Mouse (Mus musculus) intestine, embryonic 16.5 days (tissue): ENCODE results near the gene S100a10. TPM values are rescaled to one million over a fixed set of nuclear protein-coding genes. Genes with fewer than 3 reads are reported as not detected.

Experiments
- ATAC-seq: fragments of 200-750 bp; cut with Nextera tagmentation; 2 replicates; pipeline ENCODE4 v1.8.0; 2017; ENCODE audit warnings: moderate TSS enrichment, moderate library complexity
- H3K27ac ChIP-seq: fragments of 300-500 bp; sonication (generic); 2 replicates; pipeline ENCODE4 v1.5.1; 2014; ENCODE audit warnings: mild to moderate bottlenecking, low read length
- H3K27me3 ChIP-seq: fragments of 300-500 bp; sonication (generic); replicated peaks from 2 replicates; pipeline ENCODE4 v1.6.1; 2014; ENCODE audit warnings: low read length, control low read depth, mixed read lengths; ENCODE audit not compliant: control insufficient read depth, insufficient read depth
- H3K36me3 ChIP-seq: fragments of 300-500 bp; sonication (generic); 2 replicates; pipeline ENCODE4 v1.6.1; 2014; ENCODE audit warnings: low read length, control low read depth; ENCODE audit not compliant: control insufficient read depth, insufficient read depth
- H3K4me1 ChIP-seq: fragments of 300-500 bp; sonication (generic); 2 replicates; pipeline ENCODE4 v1.6.1; 2014; ENCODE audit warnings: low read length, control low read depth, mixed read lengths; ENCODE audit not compliant: control insufficient read depth, insufficient read depth
- H3K4me2 ChIP-seq: fragments of 300-500 bp; sonication (generic); 2 replicates; pipeline ENCODE4 v1.6.1; 2014; ENCODE audit warnings: low read depth, low read length, control low read depth
- H3K4me3 ChIP-seq: fragments of 300-500 bp; sonication (generic); 2 replicates; pipeline ENCODE4 v1.5.1; 2014; ENCODE audit warnings: mild to moderate bottlenecking, low read length
- H3K9ac ChIP-seq: fragments of 300-500 bp; sonication (generic); 2 replicates; pipeline ENCODE4 v1.6.1; 2014; ENCODE audit warnings: low read depth, low read length
- H3K9me3 ChIP-seq: fragments of 300-500 bp; sonication (generic); 2 replicates; pipeline ENCODE4 v1.6.1; 2016; ENCODE audit warnings: low read length, control low read depth; ENCODE audit not compliant: control insufficient read depth
- WGBS: fragments of 180-500 bp; shearing (Covaris S2); extraction: QIAGEN DNeasy Blood & Tissue Kit; methylation state at CpG from one replicate; pipeline ENCODE4 v1.1.7; 2014; 5-methylcytosine and 5-hydroxymethylcytosine counted together
- polyA plus RNA-seq: library from polyadenylated mRNA; unstranded; fragments of >200 nt; fragmentation: Nextera tagmentation; extraction: Ambion mirVana; gene quantifications from 2 replicates; pipeline ENCODE4 v1.2.1, GENCODE M21; 2015

Gene S100a10
- polyA plus RNA-seq, 1 experiment from 2014 or later: 722 TPM

DNA sequence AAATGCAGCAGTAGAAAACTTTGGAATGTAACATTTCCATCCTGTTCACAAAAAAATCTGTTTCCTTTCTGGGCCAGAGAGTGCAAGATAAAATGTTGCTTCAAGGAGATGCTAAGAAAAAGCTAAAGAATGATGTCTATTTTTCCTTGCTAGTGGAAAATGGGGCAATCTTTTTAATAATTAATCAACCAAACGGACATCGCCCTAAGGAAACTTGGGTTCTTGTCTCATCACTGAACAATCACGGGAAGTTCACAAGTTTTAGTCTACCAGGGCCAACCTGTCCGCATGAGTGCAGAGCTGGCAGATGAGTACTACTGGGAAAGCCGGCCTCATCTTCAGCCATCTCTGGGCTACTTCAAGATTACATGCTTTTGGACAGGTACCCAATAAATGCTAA is 34.7 kb downstream of the S100a10 start:
- no peaks in the 10 kb centered on the region for H3K36me3 ChIP-seq
- no peaks in the 10 kb centered on the region for H3K9me3 ChIP-seq
- no peaks in the 10 kb centered on the region for H3K27me3 ChIP-seq
- H3K9ac ChIP-seq: no peak overlapping the region
- WGBS: 76% methylated on average over 5 of the region's 5 CpGs
- no peak overlapping the region for H3K4me3 ChIP-seq
- no peak overlapping the region for H3K27ac ChIP-seq
- no peak overlapping the region for H3K4me2 ChIP-seq
- peaks cover 3% of the 10 kb centered on the region; the same call in 1 of the 2 replicates for H3K4me1 ChIP-seq
- no peak for ATAC-seq

- peaks cover 3% of the 10 kb centered on the region; the same call in 1 of the 2 replicates for H3K4me1 ChIP-seq
- WGBS: 83% methylated on average over 1 of the region's 1 CpGs
- no peak overlapping the region for H3K9ac ChIP-seq
- H3K4me3 ChIP-seq: no peak overlapping the region
- H3K9me3 ChIP-seq: no peaks in the 10 kb centered on the region
- no peak overlapping the region for H3K27ac ChIP-seq
- ATAC-seq: no peak
- H3K4me2 ChIP-seq: no peak overlapping the region
- H3K27me3 ChIP-seq: no peaks in the 10 kb centered on the region
- no peaks in the 10 kb centered on the region for H3K36me3 ChIP-seq
These were observed 35.4 kb downstream of the S100a10 start for GRCm38 (mm10) chr3:93590256-93590655.

GRCm38 (mm10) chr3:93592100-93592499 is 37.2 kb downstream of the S100a10 start:
- no peak for ATAC-seq
- no peak overlapping the region for H3K4me3 ChIP-seq

GRCm38 (mm10) chr3:93592976-93593375 is 38.1 kb downstream of the S100a10 start:
- Histone ChIP-seq H3K4me1 (peaks cover 12% of the 10 kb centered on the region; the same call in 1 of the 2 replicates), H3K27me3 (no peaks in the 10 kb centered on the region), H3K9me3 (no peaks in the 10 kb centered on the region), H3K4me2 (no peak overlapping the region), H3K27ac (no peak overlapping the region), H3K4me3 (no peak overlapping the region), H3K36me3 (no peaks in the 10 kb centered on the region), H3K9ac (no peak overlapping the region)
- WGBS: 83% methylated on average over 4 of the region's 4 CpGs
- no peak for ATAC-seq

More at GRCm38 (mm10) chr3:93592100-93592499, 37.2 kb downstream of the S100a10 start:
- Histone ChIP-seq H3K27me3 (no peaks in the 10 kb centered on the region), H3K4me2 (no peak overlapping the region), H3K4me1 (peaks cover 9% of the 10 kb centered on the region; the same call in 1 of the 2 replicates), H3K9me3 (no peaks in the 10 kb centered on the region), H3K36me3 (no peaks in the 10 kb centered on the region), H3K9ac (no peak overlapping the region), H3K27ac (no peak overlapping the region)
- WGBS: 91% methylated on average over 2 of the region's 2 CpGs

DNA sequence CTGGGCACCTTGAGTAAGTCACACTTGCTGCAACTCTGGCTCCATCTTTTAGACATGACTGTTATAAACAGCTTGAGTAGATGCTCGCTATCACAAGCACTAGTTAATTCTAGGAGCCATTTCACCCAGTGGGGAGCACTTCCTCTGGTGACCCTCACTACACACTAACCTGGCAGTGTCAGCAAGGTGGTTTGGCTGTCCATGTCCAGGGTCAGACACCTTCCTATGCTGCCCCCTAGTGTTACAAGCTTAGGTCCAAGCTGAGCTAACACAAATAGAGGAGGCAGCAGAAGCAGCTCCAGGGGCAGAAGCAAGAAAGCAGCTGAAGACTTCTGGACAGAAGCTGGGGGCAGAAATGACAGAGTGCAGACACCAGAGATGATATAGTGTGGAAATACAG is 38.6 kb downstream of the S100a10 start:
- H3K9me3 ChIP-seq: no peaks in the 10 kb centered on the region
- H3K4me2 ChIP-seq: no peak overlapping the region
- WGBS: 65% methylated on average over 1 of the region's 1 CpGs
- H3K36me3 ChIP-seq: no peaks in the 10 kb centered on the region
- no peak overlapping the region for H3K9ac ChIP-seq
- H3K4me3 ChIP-seq: no peak overlapping the region
- peaks cover 14% of the 10 kb centered on the region; the same call in 1 of the 2 replicates for H3K4me1 ChIP-seq
- H3K27me3 ChIP-seq: no peaks in the 10 kb centered on the region
- no peak for ATAC-seq
- H3K27ac ChIP-seq: no peak overlapping the region

DNA sequence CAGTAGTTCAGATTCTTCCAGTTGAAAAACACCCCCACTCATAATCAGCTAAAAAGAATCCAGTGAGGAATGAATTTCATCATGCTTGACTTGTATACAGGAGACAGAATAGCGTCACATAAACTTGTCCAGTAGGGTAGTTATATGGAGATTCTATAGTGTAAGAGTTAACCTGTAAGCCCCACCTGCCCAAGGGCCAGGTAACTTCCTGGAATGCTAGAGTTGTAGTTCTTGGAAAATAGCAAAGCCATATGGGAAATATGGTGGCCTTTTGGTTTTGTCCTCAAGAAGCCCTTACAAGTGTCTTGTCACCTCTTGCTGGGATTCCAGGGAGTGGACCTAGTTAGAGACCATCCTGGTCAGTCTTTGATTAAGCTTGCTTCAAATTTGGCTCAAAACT is 41.8 kb downstream of the S100a10 start:
- peak; percentile 22 for ATAC-seq
- Histone ChIP-seq H3K4me3 (no peak overlapping the region), H3K4me1 (peaks cover 11% of the 10 kb centered on the region; the same call in 1 of the 2 replicates), H3K27me3 (no peaks in the 10 kb centered on the region), H3K9me3 (no peaks in the 10 kb centered on the region), H3K4me2 (no peak overlapping the region), H3K36me3 (no peaks in the 10 kb centered on the region), H3K9ac (no peak overlapping the region), H3K27ac (peak overlapping the region; percentile 78)
- WGBS: 71% methylated on average over 1 of the region's 1 CpGs

DNA sequence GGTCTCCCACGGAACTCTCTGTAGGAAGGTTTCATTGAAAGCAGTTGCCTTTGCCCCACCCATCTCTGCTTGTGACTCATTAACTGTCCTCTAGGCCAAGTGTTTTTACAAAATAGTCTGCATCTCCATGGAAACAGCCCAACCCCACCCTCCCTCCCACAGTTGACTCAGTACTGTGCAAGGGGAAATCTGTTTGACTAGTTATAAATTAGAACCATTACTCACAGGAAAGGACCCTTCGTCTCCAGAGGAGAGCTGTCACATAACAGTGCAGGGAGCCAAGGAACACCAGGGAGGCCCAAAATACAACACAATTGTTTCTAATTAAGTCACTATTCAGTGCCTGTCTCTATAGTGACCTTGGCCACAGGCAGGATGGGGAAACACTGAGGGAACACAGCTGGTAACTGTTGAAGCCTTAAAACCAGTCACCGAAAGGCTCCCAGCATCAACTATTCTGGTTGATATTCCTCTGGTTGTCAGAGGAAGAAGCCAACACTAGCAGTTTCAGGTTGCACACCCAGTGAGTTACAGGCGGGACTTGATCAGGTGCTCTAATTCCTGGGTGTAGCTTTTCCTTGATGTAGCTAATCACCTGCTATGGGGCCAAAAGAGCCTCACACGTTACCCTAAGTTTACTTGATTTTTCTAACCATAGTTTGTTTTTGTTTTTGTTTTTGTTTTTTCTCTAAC is 42.5 kb downstream of the S100a10 start:
- ATAC-seq: peak; percentile 94
- WGBS: 20% methylated on average over 5 of the region's 5 CpGs
- Histone ChIP-seq H3K9me3 (no peaks in the 10 kb centered on the region), H3K4me2 (0 out of 2 replicates have a peak overlapping the region, but pooled peaks have one; percentile 1), H3K9ac (0 out of 2 replicates have a peak overlapping the region, but pooled peaks have one; percentile 0), H3K4me3 (no peak overlapping the region), H3K27me3 (no peaks in the 10 kb centered on the region), H3K36me3 (no peaks in the 10 kb centered on the region), H3K4me1 (peaks cover 11% of the 10 kb centered on the region; the same call in 1 of the 2 replicates), H3K27ac (peak overlapping the region; percentile 89)

GRCm38 (mm10) chr3:93597970-93598369 is 43.1 kb downstream of the S100a10 start:
- Histone ChIP-seq H3K9me3 (no peaks in the 10 kb centered on the region), H3K4me1 (peaks cover 11% of the 10 kb centered on the region; the same call in 1 of the 2 replicates), H3K4me3 (no peak overlapping the region), H3K27ac (peak overlapping the region; percentile 89), H3K4me2 (no peak overlapping the region), H3K36me3 (no peaks in the 10 kb centered on the region), H3K9ac (no peak overlapping the region), H3K27me3 (no peaks in the 10 kb centered on the region)
- ATAC-seq: peak; percentile 59
- 70% methylated on average over 7 of the region's 7 CpGs for WGBS

DNA sequence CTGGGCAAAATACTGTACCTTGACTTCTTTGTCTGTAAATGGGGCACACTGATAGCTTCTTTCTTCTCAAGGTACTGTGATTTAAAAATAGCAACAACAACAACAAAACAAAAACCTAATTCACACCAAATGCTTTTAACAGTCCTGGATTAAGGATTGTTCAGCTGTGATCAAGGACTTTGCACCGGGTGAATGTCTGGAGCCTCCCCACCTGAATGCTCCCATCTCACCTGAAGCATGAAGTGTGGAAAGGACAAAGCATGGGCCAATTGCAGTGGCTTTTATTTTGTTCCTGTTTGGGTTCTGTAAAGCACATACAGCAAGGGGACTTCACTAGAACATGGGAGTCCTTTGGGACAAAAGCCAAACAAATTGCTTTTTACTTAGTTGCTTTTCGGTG is 45.3 kb downstream of the S100a10 start:
- no peak overlapping the region for H3K4me3 ChIP-seq
- no peaks in the 10 kb centered on the region for H3K36me3 ChIP-seq
- no peaks in the 10 kb centered on the region for H3K9me3 ChIP-seq
- H3K9ac ChIP-seq: no peak overlapping the region
- no peak for ATAC-seq
- no peaks in the 10 kb centered on the region for H3K27me3 ChIP-seq
- no peak overlapping the region for H3K4me2 ChIP-seq
- H3K4me1 ChIP-seq: peaks cover 11% of the 10 kb centered on the region; the same call in 1 of the 2 replicates
- WGBS: 88% methylated on average over 2 of the region's 2 CpGs
- no peak overlapping the region for H3K27ac ChIP-seq
